In genomic region chr19:33253893-33254292, GRCm38 (mm10) we compare ENCODE assay signal across 25 mouse cellular contexts.
DNase-seq lines count a peak whose midpoint lies in the region; ATAC-seq and TF ChIP-seq lines count a peak whose summit lies in the region.
"Had no signal": no experiment of that assay in that cellular context is flagged by ENCODE, and none has a peak within 500 bp of the region (broad histone marks: within the 10 kb centered on the region; RNA-seq: fewer than 3 reads in every experiment).

No protein-coding gene starts in this region.

- peak; percentile 38; the same call in 1 of the 2 replicates for ATAC-seq in frontal cortex, adult (ENCODE audit: low TSS enrichment)
- ATAC-seq in forebrain, postnatal 0 days, result no peak
- ATAC-seq: inflammation-experienced regulatory T-cells, adult 6 months; liver, embryonic 12.5 days; Patski had no signal

- H3K9ac ChIP-seq in liver, adult 2 months (ENCODE audit: low read depth, low read length), result no peak overlapping the region
- H3K9ac ChIP-seq in forebrain, postnatal 0 days, result no peak overlapping the region
- H3K9ac ChIP-seq: heart, embryonic 13.5 days; hindbrain, embryonic 14.5 days; liver, embryonic 12.5 days; midbrain, embryonic 12.5 days; neural tube, embryonic 12.5 days had no signal

- 37% methylated on average over 5 of the region's 5 CpGs for WGBS in liver, adult 2 months
- 78% methylated on average over 5 of the region's 5 CpGs for WGBS in forebrain, postnatal 0 days

- H3K79me2 ChIP-seq in liver, adult 2 months (ENCODE audit: control insufficient read depth, insufficient read depth, low read length), result no peaks in the 10 kb centered on the region

- H3K4me1 ChIP-seq in liver, adult 2 months (ENCODE audit: control insufficient read depth, insufficient read depth, low read length), result no peaks in the 10 kb centered on the region; the same call in 1 of the 2 replicates
- H3K4me1 ChIP-seq in forebrain, postnatal 0 days (ENCODE audit: insufficient read depth), result no peaks in the 10 kb centered on the region
- H3K4me1 ChIP-seq: liver, embryonic 12.5 days; midbrain, embryonic 12.5 days; neural tube, embryonic 12.5 days had no signal

- H3K27ac ChIP-seq in liver, adult 2 months (replicated peaks; ENCODE audit: insufficient read depth, low read depth, low read length), result no peak overlapping the region
- H3K27ac ChIP-seq in forebrain, postnatal 0 days (ENCODE audit: low read depth, low read length), result no peak overlapping the region
- H3K27ac ChIP-seq: heart, embryonic 13.5 days; hindbrain, embryonic 14.5 days; liver, embryonic 12.5 days; midbrain, embryonic 12.5 days; neural tube, embryonic 12.5 days had no signal

- no peaks in the 10 kb centered on the region for H3K36me3 ChIP-seq in liver, adult 2 months (ENCODE audit: control insufficient read depth, insufficient read depth, low read length)
- no peaks in the 10 kb centered on the region for H3K36me3 ChIP-seq in forebrain, postnatal 0 days (ENCODE audit: insufficient read depth)
- H3K36me3 ChIP-seq: G1E; heart, embryonic 13.5 days; liver, embryonic 12.5 days; midbrain, embryonic 12.5 days; neural tube, embryonic 12.5 days had no signal

- no peak for DNase-seq in frontal cortex, postnatal 10 days (ENCODE audit: low spot score in 2 of 2)
- peak; percentile 8 for DNase-seq in liver, adult 2 months (ENCODE audit: extremely low read depth, low read depth, low spot score)
- DNase-seq in liver, result no peak
- peak; percentile 25 for DNase-seq in right cerebral cortex, adult 18-20 months
- no peak for DNase-seq in right cerebral cortex, postnatal 25 days
- no peak for DNase-seq in forebrain, postnatal 0 days
- DNase-seq: adrenal gland, adult 2 months; B cell, adult 2 months; cerebellum, adult 2 months; cerebellum, postnatal 25 days; heart, postnatal 4 days; kidney, adult 2 months; kidney, postnatal 10 days; layer of hippocampus, postnatal 36 days; thymus, postnatal 14 days had no signal

- H3K4me2 ChIP-seq in forebrain, postnatal 0 days (ENCODE audit: low read depth), result no peak overlapping the region
- H3K4me2 ChIP-seq: heart, embryonic 13.5 days; hindbrain, embryonic 14.5 days; liver, embryonic 12.5 days; midbrain, embryonic 12.5 days; neural tube, embryonic 12.5 days had no signal

- TF ChIP-seq CTCF in liver, adult 2 months (IDR thresholded peaks at IDR 0.05; ENCODE audit: low read depth, low read length), result no peak
- no peak for TF ChIP-seq CTCF in forebrain, postnatal 0 days (IDR thresholded peaks at IDR 0.05; ENCODE audit: low read depth)

- H3K27me3 ChIP-seq in liver, adult 2 months (ENCODE audit: control insufficient read depth, insufficient read depth, low read length), result no peaks in the 10 kb centered on the region
- no peaks in the 10 kb centered on the region for H3K27me3 ChIP-seq in forebrain, postnatal 0 days (ENCODE audit: insufficient read depth, low read length)
- H3K27me3 ChIP-seq: CH12.LX; heart, embryonic 13.5 days; liver, embryonic 12.5 days; midbrain, embryonic 12.5 days; neural tube, embryonic 12.5 days had no signal

- H3K9me3 ChIP-seq in forebrain, postnatal 0 days (ENCODE audit: low read length), result no peaks in the 10 kb centered on the region
- H3K9me3 ChIP-seq: G1E; heart, embryonic 13.5 days; liver, embryonic 12.5 days; midbrain, embryonic 12.5 days; neural tube, embryonic 12.5 days had no signal

- H3K4me3 ChIP-seq in liver, adult 2 months (ENCODE audit: insufficient read depth, low read depth, low read length), result no peak overlapping the region
- H3K4me3 ChIP-seq in forebrain, postnatal 0 days (ENCODE audit: low read depth, low read length), result no peak overlapping the region
- H3K4me3 ChIP-seq: heart, embryonic 13.5 days; liver, embryonic 12.5 days; midbrain, embryonic 12.5 days; neural tube, embryonic 12.5 days had no signal

- TF ChIP-seq POLR2A in liver, adult 2 months (IDR thresholded peaks at IDR 0.05; ENCODE audit: extremely low read depth, insufficient read depth, low read length), result no peak

Comparison
In these comparisons a context has a peak if more than half of its experiments do, and no peak if none do; other contexts are left out.
1. DNase-seq: peak in liver, adult 2 months (single experiment) and right cerebral cortex, adult 18-20 months (single experiment); none in frontal cortex, postnatal 10 days (0 of 2), liver (single experiment), right cerebral cortex, postnatal 25 days (single experiment) and forebrain, postnatal 0 days (single experiment).